Mouse (Mus musculus) hindbrain, postnatal 0 days (tissue): ENCODE measurements around the gene Ocel1. TPM values are rescaled to one million over a fixed set of nuclear protein-coding genes. Genes with fewer than 3 reads are reported as not detected.

Experiments
- ATAC-seq: fragments of 200-750 bp; cut with Nextera tagmentation; 2 replicates; pipeline ENCODE4 v1.8.0; 2017; ENCODE audit warnings: mild to moderate bottlenecking, moderate TSS enrichment, moderate library complexity
- DNase-seq: peaks from one replicate; pipeline ENCODE4 v3.0.0-alpha.2; 2015; ENCODE audit warnings: low spot score
- H3K27ac ChIP-seq: fragments of 300-500 bp; sonication (generic); 2 replicates; pipeline ENCODE4 v1.5.1; 2014; ENCODE audit warnings: mild to moderate bottlenecking
- H3K27me3 ChIP-seq: fragments of 300-500 bp; sonication (generic); 2 replicates; pipeline ENCODE4 v1.6.1; 2014; ENCODE audit warnings: low read length, mixed read lengths; ENCODE audit not compliant: insufficient read depth
- H3K36me3 ChIP-seq: fragments of 300-500 bp; sonication (generic); 2 replicates; pipeline ENCODE4 v1.6.1; 2014; ENCODE audit warnings: low read length, mixed read lengths; ENCODE audit not compliant: insufficient read depth
- H3K4me1 ChIP-seq: fragments of 300-500 bp; sonication (generic); 2 replicates; pipeline ENCODE4 v1.6.1; 2014; ENCODE audit warnings: antibody characterized with exemption, low read length, mixed read lengths; ENCODE audit not compliant: insufficient read depth
- H3K4me2 ChIP-seq: fragments of 300-500 bp; sonication (generic); 2 replicates; pipeline ENCODE4 v1.6.1; 2014; ENCODE audit warnings: low read depth, mild to moderate bottlenecking, low read length, moderate library complexity, mixed read lengths
- H3K4me3 ChIP-seq: fragments of 300-500 bp; sonication (generic); 2 replicates; pipeline ENCODE4 v1.5.1; 2014; ENCODE audit warnings: low read length
- H3K9ac ChIP-seq: fragments of 300-500 bp; sonication (generic); replicated peaks from 2 replicates; pipeline ENCODE4 v1.6.1; 2014; ENCODE audit warnings: mild to moderate bottlenecking, low read length, moderate library complexity, mixed read lengths
- H3K9me3 ChIP-seq: fragments of 300-500 bp; sonication (generic); 2 replicates; pipeline ENCODE4 v1.6.1; 2016; ENCODE audit warnings: low read length, mixed read lengths
- CTCF ChIP-seq: IDR thresholded peaks from 2 replicates; pipeline ENCODE4 v1.5.1; 2016; ENCODE audit warnings: antibody characterized with exemption, control low read depth, low read depth
- WGBS: fragments of 180-500 bp; shearing (Covaris S2); extraction: QIAGEN DNeasy Blood & Tissue Kit; methylation state at CpG from one replicate; pipeline ENCODE4 v1.1.7; 2014; 5-methylcytosine and 5-hydroxymethylcytosine counted together
- polyA plus RNA-seq: library from polyadenylated mRNA; unstranded; fragments of >200 nt; fragmentation: Nextera tagmentation; extraction: Ambion mirVana; gene quantifications from 2 replicates; pipeline ENCODE4 v1.2.1, GENCODE M21; 2015
- total RNA-seq: library from RNA; depleted of rRNA; stranded (reverse); fragments of >200 nt; gene quantifications from 2 replicates; pipeline ENCODE4 v1.2.3, GENCODE M21; 2014

Gene Ocel1
- total and polyA plus RNA-seq, 2 experiments from 2014 or later = 5.0 to 12.3 TPM

GRCm38 (mm10) chr8:71370711-71371235, 325 bp upstream of the Ocel1 start:
- ATAC-seq = no peak
- peaks cover 21% of the 10 kb centered on the region for H3K36me3 ChIP-seq
- H3K9ac ChIP-seq = peak overlapping the region; percentile 59
- no peaks in the 10 kb centered on the region for H3K9me3 ChIP-seq
- peak overlapping the region; percentile 84 for H3K27ac ChIP-seq
- no peaks in the 10 kb centered on the region for H3K27me3 ChIP-seq
- peaks cover 7% of the 10 kb centered on the region for H3K4me1 ChIP-seq
- peak overlapping the region; percentile 64 for H3K4me3 ChIP-seq
- WGBS = 28% methylated on average over 5 of the region's 5 CpGs
- no peak for TF ChIP-seq CTCF
- peak overlapping the region; percentile 59 for H3K4me2 ChIP-seq
- DNase-seq = no peak

- no peak for DNase-seq
- Histone ChIP-seq H3K36me3 (peaks cover 21% of the 10 kb centered on the region), H3K4me3 (no peak overlapping the region), H3K27me3 (no peaks in the 10 kb centered on the region), H3K4me2 (no peak overlapping the region), H3K9me3 (no peaks in the 10 kb centered on the region), H3K9ac (no peak overlapping the region), H3K4me1 (peaks cover 15% of the 10 kb centered on the region), H3K27ac (no peak overlapping the region)
- ATAC-seq = no peak
- WGBS = 80% methylated on average over 12 of the region's 12 CpGs
- TF ChIP-seq CTCF = no peak
Measured at GRCm38 (mm10) chr8:71372427-71372826, 1.3 kb downstream of the Ocel1 start.

GRCm38 (mm10) chr8:71373000-71373399, 1.9 kb downstream of the Ocel1 start:
- no peak for ATAC-seq
- Histone ChIP-seq H3K9me3 (no peaks in the 10 kb centered on the region), H3K4me2 (no peak overlapping the region), H3K27ac (no peak overlapping the region), H3K9ac (no peak overlapping the region), H3K4me3 (no peak overlapping the region), H3K36me3 (peaks cover 21% of the 10 kb centered on the region), H3K27me3 (no peaks in the 10 kb centered on the region), H3K4me1 (peaks cover 9% of the 10 kb centered on the region)
- no peak; the same call in 1 of the 2 replicates for TF ChIP-seq CTCF
- 91% methylated on average over 3 of the region's 3 CpGs for WGBS
- no peak for DNase-seq

GRCm38 (mm10) chr8:71374616-71375206, 3.6 kb downstream of the Ocel1 start:
- TF ChIP-seq CTCF = no peak
- peaks cover 10% of the 10 kb centered on the region for H3K36me3 ChIP-seq
- H3K27ac ChIP-seq = peak overlapping the region; percentile 82; the same call in 1 of the 2 replicates
- H3K4me3 ChIP-seq = no peak overlapping the region
- no peak overlapping the region for H3K4me2 ChIP-seq
- ATAC-seq = no peak
- DNase-seq = peak; percentile 18
- 74% methylated on average over 17 of the region's 17 CpGs for WGBS
- H3K9ac ChIP-seq = no peak overlapping the region
- peaks cover 13% of the 10 kb centered on the region for H3K4me1 ChIP-seq
- H3K9me3 ChIP-seq = no peaks in the 10 kb centered on the region
- H3K27me3 ChIP-seq = no peaks in the 10 kb centered on the region

- Histone ChIP-seq H3K27me3 (no peaks in the 10 kb centered on the region), H3K4me1 (peaks cover 23% of the 10 kb centered on the region), H3K4me3 (peak overlapping the region; percentile 29), H3K9ac (peak overlapping the region; percentile 48), H3K36me3 (peaks cover 7% of the 10 kb centered on the region; the same call in 1 of the 2 replicates), H3K27ac (peak overlapping the region; percentile 82), H3K4me2 (peak overlapping the region; percentile 62), H3K9me3 (no peaks in the 10 kb centered on the region)
- ATAC-seq (peak; percentile 4; the same call in 1 of the 2 replicates), DNase-seq (peak; percentile 77)
- 11% methylated on average over 73 of the region's 74 CpGs for WGBS
- TF ChIP-seq CTCF = no peak; the same call in 1 of the 2 replicates
Measured at GRCm38 (mm10) chr8:71375581-71376422, 4.7 kb downstream of the Ocel1 start.

GRCm38 (mm10) chr8:71376423-71377030, 5.4 kb downstream of the Ocel1 start:
- Histone ChIP-seq H3K4me2 (peak overlapping the region; percentile 62), H3K36me3 (peaks cover 7% of the 10 kb centered on the region; the same call in 1 of the 2 replicates), H3K4me1 (peaks cover 23% of the 10 kb centered on the region), H3K4me3 (peak overlapping the region; percentile 29), H3K27ac (peak overlapping the region; percentile 82), H3K27me3 (no peaks in the 10 kb centered on the region), H3K9ac (peak overlapping the region; percentile 48), H3K9me3 (no peaks in the 10 kb centered on the region)
- ATAC-seq (no peak), DNase-seq (peak; percentile 20)
- no peak; the same call in 1 of the 2 replicates for TF ChIP-seq CTCF
- WGBS = 34% methylated on average over 8 of the region's 8 CpGs
